Mouse (Mus musculus) layer of hippocampus, adult 2 months (tissue): ENCODE results near the gene Parp9. TPM values are rescaled to one million over a fixed set of nuclear protein-coding genes. Genes with fewer than 3 reads are reported as not detected.
"Not testable (repeated sequence)": the region's sequence is repeated elsewhere in the genome, so short reads cannot be mapped to it uniquely, and the experiment has no call there.

ENCODE experiments used
- DNase-seq, 2 experiments: peaks; one replicate each; pipeline ENCODE4 v3.0.0; 2022; ENCODE audit warnings: low spot score in 2 of 2
- H3K27ac ChIP-seq: fragments of 200-600 bp; 2 replicates; pipeline ENCODE4 v1.8.1; 2022
- H3K4me3 ChIP-seq: fragments of 200-600 bp; 2 replicates; pipeline ENCODE4 v1.8.1; 2022; ENCODE audit warnings: mild to moderate bottlenecking
- CTCF ChIP-seq: fragments of 200-600 bp; conservative IDR thresholded peaks from 2 replicates; pipeline ENCODE4 v1.8.1; 2022; ENCODE audit warnings: antibody characterized with exemption, mild to moderate bottlenecking, moderate library complexity
- total RNA-seq, 2 experiments: library from RNA; stranded (reverse); gene quantifications; 2 replicates each; pipeline ENCODE4 v1.2.3; 2021

The Parp9 gene
- total RNA-seq, 2 experiments from 2014 or later, result 3.1 to 3.6 TPM

DNA sequence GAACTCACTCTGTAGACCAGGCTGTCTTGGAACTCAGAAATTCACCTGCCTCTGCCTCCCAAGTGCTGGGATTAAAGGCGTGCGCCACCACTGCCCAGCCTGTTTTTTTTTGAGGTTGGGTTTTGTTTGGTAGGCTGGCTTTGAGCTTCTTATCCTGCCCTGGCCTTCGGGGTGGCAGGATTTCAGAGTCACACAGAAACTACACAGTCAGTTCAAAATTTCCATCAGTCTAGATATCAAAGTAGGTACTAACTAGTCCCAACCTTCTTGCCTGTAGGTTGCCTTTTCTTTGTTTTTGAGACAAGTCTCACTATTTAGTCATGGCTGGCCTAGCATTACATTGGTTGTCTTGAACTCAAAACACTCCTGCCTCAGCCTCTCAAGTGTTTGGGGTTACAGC is 46.2 kb downstream of the Parp9 start:
- DNase-seq, result no peak
- TF ChIP-seq CTCF, result no peak
- peak overlapping the region; percentile 78; the same call in 1 of the 2 replicates for H3K4me3 ChIP-seq

DNA sequence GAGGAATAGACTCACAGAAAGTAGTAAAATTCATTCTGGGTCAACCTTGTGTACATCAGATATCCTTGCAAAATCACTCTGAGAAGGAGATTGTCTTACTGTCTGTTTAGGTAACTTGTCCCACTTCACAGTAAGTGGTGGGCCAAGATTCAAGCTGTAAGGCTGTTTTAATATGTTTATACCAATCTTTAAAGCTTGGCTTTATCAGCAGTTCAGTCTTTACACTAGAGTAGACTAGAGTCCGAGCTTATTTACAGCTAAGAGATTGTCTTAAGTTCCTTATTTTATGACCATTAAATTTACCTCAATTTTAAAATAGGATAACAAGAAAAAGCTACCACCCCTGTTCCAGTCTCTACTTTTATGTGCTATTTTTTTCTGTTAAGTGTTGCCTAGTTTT is 49.7 kb downstream of the Parp9 start:
- no peak for DNase-seq
- TF ChIP-seq CTCF, result no peak
- no peak overlapping the region for H3K27ac ChIP-seq
- H3K4me3 ChIP-seq, result no peak overlapping the region

More for the DNA sequence above, 46.2 kb downstream of the Parp9 start:
- no peak overlapping the region for H3K27ac ChIP-seq

DNA sequence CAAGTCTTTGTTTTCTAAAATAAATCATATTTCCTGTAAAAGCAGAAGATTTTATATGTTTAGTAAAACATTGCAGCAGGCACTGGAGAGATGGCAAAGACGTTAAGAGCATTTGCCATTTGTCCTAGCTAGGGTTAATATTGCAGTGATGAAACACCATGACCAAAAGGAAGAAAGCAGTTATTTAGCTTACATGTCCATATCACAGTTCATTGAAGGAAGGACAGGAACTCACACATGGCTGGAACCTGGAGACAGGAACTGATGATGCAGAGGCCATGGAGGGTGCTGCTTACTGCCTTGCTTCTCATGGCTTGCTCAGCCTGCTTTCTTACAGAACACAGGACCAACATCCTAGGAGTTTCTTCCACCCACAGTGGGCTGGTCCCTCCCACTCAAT is 54.1 kb downstream of the Parp9 start:
- no peak for TF ChIP-seq CTCF
- DNase-seq, result no peak

DNA sequence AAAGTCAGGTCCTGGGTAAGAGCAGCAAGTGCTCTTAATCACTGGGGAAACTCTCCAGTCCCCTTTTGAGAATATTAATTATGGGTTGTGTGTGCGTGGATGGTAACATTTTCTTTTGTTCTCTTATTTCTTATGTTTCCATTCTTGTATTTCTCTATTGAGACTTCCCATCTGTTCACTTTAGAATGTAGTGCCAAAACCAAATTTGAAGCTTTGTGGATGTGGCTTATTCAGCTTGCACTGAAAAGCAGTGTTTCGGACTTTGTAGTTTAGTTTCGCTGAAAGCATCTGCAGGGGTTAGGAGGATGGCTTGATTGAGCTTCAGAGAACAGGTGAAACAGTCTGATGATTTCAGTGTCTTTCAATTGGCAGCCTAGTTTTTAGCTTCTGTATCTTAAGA is 55.0 kb downstream of the Parp9 start:
- H3K27ac ChIP-seq, result no peak overlapping the region
- peak in 1 of 2 experiments; percentile 13 for DNase-seq
- no peak for TF ChIP-seq CTCF
- H3K4me3 ChIP-seq, result no peak overlapping the region

More for the DNA sequence above, 54.1 kb downstream of the Parp9 start:
- Histone ChIP-seq H3K27ac (peak overlapping the region; percentile 0), H3K4me3 (no peak overlapping the region)

DNA sequence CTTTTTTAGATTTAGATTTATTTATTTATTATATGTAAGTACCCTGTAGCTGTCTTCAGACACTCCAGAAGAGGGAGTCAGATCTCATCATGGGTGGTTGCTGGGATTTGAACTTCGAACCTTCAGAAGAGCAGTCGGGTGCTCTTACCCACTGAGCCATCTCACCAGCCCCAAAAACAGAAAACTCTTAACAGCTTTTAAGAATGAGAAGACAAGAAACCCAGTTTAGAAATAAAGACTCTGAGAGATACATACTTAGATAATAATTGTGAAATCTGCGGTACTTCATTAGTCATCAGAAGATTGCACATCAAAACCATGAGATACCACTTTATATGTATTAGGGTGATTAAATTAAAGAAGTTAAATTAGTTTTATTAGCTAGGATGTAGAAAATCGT is 60.6 kb downstream of the Parp9 start:
- H3K4me3 ChIP-seq, H3K27ac ChIP-seq, DNase-seq: not testable (repeated sequence)

DNA sequence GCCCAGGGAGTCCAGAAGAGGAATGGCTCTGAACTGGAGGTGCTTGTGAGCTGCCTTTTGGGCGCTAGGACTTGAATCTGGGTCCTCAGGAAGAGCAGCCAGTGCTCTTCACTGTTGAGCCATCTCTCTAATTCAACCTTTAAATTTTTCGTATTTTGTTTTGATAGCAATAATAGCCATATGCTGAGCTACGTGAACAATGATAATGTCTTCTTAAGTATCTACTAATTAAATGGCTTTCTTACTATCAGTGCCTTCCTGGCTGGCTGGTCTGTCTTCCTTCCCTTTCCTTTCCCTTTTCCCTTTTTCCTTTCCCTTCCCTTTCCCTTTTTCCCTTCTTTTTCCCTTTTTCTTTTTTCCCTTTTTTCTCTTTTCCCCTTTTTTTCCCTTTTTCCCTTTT is 70.1 kb downstream of the Parp9 start:
- no peak overlapping the region for H3K27ac ChIP-seq
- TF ChIP-seq CTCF, result no peak
- H3K4me3 ChIP-seq, result no peak overlapping the region
- no peak for DNase-seq

DNA sequence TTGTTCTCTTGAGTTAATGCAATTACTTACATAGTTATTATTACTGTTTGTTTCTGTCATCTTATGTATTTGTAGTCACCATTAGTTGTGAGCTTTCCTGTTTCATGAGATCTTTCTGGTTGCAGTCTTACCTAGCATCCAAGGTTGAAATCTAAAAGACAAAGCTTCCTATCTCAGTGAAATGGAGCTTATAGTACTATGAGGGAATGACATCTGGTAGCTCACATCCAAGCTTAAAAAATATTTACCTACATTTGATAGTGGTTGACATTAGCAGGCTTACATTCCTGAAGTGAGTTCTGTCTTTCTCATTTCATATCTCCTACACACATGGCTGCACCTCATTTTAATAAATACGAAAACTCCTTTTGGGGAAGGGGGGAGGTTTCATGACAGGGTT is 78.1 kb downstream of the Parp9 start:
- DNase-seq, result no peak
- no peak for TF ChIP-seq CTCF
- Histone ChIP-seq H3K4me3 (no peak overlapping the region), H3K27ac (no peak overlapping the region)

Other genes starting within 250 kb of the Parp9 start
- gene Dirc2, start 169.1 kb upstream of the Parp9 start, total RNA-seq, result 10 to 100 TPM; 66.3 to 69.1 TPM
- gene Hspbap1, start 168.1 kb upstream of the Parp9 start, total RNA-seq, result 1 to 10 TPM; 5.9 to 6.0 TPM
- 1 to 10 TPM; 1.2 to 1.4 TPM for gene Parp14, start 66.9 kb upstream of the Parp9 start, total RNA-seq
- 1 to 10 TPM; 4.8 TPM for gene Dtx3l, start 681 bp downstream of the Parp9 start, total RNA-seq
- 100 to 1,000 TPM; 139 to 141 TPM for gene Kpna1, start 40.3 kb downstream of the Parp9 start, total RNA-seq
- 1 to 10 TPM; 5.5 to 5.8 TPM for gene Wdr5b, start 102.7 kb downstream of the Parp9 start, total RNA-seq
- 10 to 100 TPM; 74.2 to 83.6 TPM for gene Fam162a, start 133.1 kb downstream of the Parp9 start, total RNA-seq
- 10 to 100 TPM; 22.1 to 22.5 TPM for gene Ccdc58, start 133.2 kb downstream of the Parp9 start, total RNA-seq
- gene Csta1, start 192.8 kb downstream of the Parp9 start, total RNA-seq, result not detected
- not detected for gene Stfa2l1, start 218.3 kb downstream of the Parp9 start, total RNA-seq
- not detected for gene Gm5483, start 245.7 kb downstream of the Parp9 start, total RNA-seq